Mouse (Mus musculus) fat pad, adult 2 months (tissue): Measurements from ENCODE around the gene Spz1.

ENCODE experiments used
- DNase-seq: peaks from one replicate; pipeline ENCODE4 v3.0.0-alpha.2; 2011; ENCODE audit warnings: low read depth, low spot score; ENCODE audit errors: extremely low read depth

The Spz1 gene

DNA sequence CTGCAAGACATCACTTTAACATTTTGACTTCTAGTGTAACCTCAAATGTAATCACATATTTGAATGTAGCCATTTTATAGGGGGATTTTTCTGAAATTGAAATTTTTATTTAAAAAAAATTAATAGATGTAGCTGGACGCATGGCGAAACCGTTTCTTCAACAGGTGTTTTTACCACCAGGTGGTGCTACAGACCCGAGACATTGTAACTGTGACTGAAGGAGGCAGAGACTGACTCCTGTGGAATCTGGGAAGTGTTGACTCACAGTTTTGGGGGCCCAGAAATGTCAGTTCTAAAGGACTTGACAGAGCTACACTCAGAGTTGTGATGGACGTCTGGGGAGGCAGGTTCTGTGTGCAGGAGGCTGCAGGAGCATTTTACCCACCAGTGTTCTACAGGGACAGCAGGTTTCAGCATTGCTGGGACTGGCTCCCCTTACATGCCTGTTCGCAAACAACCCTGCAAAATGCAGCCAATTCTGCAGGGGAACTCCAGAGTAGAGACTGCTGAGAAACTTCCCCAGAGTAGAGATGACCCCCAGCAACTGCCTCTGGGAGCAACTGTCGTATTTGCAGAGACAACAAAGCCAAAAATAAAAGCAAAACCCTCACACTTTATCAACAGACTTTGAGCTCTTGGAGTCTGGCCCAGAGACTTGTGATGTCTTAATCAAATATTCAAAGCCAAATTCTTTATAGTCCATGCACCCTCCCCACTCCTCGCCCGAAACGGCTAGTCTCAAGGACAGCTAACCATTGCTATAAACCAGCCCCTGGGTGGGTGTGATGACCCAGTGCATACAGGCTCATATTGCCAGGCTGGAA lies 4.5 kb upstream of the Spz1 start:
- DNase-seq: no peak

DNA sequence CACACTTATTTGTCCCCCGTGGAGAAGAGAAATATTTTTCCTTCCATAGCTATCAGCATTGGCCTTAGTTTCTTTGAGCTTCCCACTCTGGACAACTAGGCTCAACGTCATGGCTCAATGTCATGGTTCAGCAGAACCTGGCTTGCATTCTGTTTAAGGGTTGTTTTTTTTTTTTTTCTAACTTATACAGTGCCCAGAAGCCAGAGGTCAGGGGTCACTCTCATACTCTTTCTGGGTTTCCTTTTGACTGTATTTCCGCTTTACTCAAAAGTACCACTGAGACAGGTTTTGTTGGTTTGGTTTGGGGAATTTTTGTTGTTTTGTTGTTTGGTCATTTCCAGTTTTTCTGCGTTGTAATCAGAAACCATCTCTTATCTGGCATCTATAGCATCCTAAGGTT lies 2.2 kb upstream of the Spz1 start:
- DNase-seq: no peak

DNA sequence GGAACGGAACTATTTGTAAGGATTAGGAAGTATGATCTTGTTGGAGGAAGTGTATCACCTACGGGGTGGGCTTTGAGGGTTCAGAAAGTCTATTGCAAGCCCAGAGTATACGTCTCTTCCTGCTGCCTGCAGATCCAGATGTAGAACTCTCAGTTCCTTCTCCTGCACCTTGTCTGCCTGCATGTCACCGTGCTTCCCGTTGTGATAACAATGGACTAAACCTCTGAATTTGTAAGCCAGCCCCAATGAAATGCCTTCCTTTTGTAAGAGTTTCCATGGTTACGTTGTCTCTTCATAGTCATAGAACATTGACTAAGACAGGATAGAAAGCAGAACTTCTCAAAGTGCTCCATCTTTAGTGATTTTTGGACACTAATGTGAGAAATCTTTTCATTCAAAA lies 716 bp upstream of the Spz1 start:
- no peak for DNase-seq

DNA sequence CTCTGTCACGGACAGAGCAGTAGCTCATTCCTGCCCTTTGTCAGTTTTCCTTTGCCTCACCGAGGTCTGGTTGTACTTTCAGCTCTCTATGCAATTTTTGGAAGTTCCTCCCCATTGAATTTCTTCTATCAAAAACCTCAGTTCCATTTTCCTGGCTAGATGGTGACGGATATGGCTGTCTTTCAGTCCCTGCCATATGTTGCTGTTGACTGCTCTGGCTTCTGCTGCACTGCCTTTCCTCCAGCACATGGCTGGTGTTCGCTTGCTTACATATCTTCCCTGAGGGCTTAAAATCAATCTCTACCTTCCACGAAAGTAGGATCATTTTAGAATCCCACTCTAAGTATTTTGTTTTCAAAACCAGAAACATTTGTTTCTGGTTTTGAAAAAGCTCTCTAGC lies 16.5 kb downstream of the Spz1 start:
- DNase-seq: no peak

DNA sequence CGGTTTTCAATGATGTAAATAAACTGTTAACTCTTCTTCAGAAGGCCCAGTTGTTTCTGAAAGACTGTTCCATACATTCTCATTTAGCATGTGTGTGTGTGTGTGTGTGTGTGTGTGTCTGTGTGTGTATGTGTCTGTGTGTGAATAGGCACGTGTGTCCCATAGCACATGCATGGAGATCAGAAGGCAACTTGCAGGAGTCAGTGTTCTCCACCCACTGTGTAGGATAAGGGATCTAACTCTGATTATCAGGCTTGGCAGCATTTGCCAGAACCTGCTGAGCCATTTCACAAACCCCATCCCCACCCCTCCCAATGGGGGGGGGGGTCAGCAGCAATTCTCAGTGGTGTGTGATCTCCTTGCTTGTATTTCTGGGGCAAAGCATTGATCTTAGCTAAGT lies 18.7 kb downstream of the Spz1 start:
- no peak for DNase-seq

- DNase-seq: no peak
These were observed 19.4 kb downstream of the Spz1 start for GRCm38 (mm10) chr13:92556458-92557126.

DNA sequence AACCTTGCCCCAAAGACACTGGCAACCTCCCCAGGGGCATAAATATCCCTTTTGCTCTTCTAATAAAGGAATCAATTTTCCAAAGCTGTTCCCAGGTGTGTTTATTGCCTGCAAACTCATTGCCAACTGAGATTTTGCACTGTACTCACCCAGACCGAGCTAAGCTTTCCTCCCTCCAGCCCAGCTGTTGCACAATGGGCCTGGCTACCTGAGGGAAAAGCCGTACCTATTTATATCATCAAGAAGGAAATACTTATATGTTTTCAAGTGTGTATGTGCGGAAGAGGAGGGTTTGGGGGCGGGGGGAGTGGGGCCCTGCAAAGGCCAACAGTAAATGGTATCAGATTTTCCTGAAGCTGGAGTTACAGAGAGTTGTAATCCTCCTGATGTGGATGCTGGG lies 28.9 kb downstream of the Spz1 start:
- no peak for DNase-seq

DNA sequence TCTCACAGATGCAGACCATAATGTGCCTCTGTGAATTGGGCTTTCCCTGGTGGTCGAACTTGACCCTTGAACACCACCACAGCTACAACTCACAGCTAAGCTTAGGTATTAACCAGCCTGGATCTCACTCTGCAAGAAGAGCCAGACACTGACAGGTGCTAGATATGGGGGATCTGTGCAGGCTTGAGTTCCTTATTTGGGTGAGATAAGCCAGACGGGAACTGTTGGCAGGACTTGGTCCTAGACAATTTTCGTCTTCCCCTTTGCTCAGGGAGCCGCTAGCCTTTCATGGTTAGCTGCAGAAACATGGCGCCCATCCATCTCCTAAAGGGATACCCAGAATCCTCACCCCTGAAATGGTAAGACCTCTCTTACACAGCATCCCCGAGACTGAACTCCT lies 35.0 kb downstream of the Spz1 start:
- no peak for DNase-seq

- no peak for DNase-seq
These were observed 36.8 kb downstream of the Spz1 start for GRCm38 (mm10) chr13:92539126-92539525.

DNA sequence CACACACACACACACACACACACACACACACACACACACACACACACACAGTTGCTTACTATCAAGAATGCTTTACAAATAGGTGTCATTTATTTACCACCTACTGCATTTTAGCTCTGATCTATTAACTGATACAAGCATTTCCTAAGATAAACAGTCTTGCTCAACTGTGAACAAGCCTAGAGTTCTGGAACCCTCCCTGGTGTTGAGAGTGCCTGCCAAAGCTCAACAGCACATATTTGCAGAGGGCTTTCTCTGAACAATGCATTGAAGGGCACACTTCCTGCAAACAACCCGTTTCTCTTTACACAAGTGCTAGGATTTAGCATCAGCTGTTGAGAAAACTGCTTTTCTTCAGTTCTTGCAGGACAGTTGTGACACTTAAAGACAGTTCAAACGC lies 42.2 kb downstream of the Spz1 start:
- no peak for DNase-seq

GRCm38 (mm10) chr13:92532216-92532615 lies 43.8 kb downstream of the Spz1 start:
- DNase-seq: no peak

- DNase-seq: no peak
These were observed 44.7 kb downstream of the Spz1 start for GRCm38 (mm10) chr13:92531237-92531636.

- peak; percentile 13 for DNase-seq
These were observed 45.2 kb downstream of the Spz1 start, which contains the start of gene Zfyve16 for GRCm38 (mm10) chr13:92530721-92531211. Zfyve16 (minus strand) TSS chr13:92530868.

GRCm38 (mm10) chr13:92529828-92530720 lies 45.9 kb downstream of the Spz1 start:
- DNase-seq: no peak
